Comparison of ENCODE assay signal across 11 mouse cellular contexts in the genomic region with DNA sequence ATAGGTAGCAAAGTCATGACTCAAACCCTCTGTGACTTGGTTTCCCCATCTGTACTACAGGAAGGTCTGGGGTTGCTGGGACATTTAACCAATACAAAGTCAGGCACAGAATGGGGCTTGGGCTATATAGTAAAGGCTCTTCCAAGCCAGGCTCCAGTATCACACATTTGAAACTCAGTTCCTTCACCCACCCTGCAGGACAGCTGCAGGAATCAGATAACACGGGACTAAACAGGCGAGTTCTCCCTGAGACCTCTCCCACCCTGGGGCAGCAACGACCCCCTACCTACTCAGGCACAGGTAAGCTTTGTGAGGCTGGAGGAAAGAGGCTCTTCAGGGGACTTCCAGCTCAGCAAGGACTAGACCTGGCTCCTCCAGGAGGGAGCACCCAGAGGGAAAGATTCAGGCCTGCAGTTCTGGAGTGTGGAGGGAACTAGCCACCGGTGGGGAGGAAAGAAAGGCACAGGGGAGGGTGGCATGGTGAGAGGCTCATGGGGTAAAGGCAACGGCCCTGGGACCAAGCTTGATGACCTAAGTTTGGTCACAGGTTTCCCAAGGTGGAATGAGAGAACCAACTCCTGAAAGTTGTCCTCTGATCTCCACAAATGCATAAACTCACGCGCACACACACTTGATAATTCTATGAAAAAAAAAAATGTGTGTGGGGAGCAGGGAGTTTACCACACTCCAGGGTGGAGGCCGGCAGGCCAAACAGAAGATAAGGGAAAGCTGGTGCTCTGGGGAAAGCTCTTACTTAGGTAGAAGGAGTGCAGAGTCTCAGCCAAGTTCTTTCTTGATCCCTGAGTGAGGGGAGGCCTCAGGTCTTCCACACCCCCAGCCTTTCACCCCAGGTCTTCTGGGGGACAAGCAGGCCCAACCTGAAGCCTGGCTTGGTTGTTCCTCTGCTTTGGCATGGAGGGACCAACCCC. TPM values are rescaled to one million over a fixed set of nuclear protein-coding genes. Genes with fewer than 3 reads are reported as not detected.
DNase-seq lines count a peak whose midpoint lies in the region; ATAC-seq lines count a peak whose summit lies in the region.
"Had no signal": no experiment of that assay in that cellular context is flagged by ENCODE, and none has a peak within 500 bp of the region (broad histone marks: within the 10 kb centered on the region; RNA-seq: fewer than 3 reads in every experiment).

No protein-coding gene starts in this region.

- DNase-seq in forebrain, embryonic 11.5 days (ENCODE audit: low spot score), result no peak
- peak; percentile 4 for DNase-seq in Muller cell, postnatal 12 days (ENCODE audit: inconsistent ontology term)
- no peak for DNase-seq in adrenal gland, postnatal 4 days (ENCODE audit: low spot score in 2 of 2)
- no peak for DNase-seq in B cell, adult 2 months
- DNase-seq in kidney, adult 11 months, result no peak

- peaks cover 9% of the 10 kb centered on the region; the same call in 1 of the 2 replicates for H3K4me1 ChIP-seq in forebrain, embryonic 11.5 days (replicated peaks; ENCODE audit: control insufficient read depth, insufficient read depth, low read length)
- peaks cover 24% of the 10 kb centered on the region for H3K4me1 ChIP-seq in forebrain, embryonic 16.5 days (replicated peaks; ENCODE audit: control insufficient read depth, insufficient read depth, low read length)
- H3K4me1 ChIP-seq in intestine, embryonic 16.5 days (ENCODE audit: control insufficient read depth, insufficient read depth, low read length), result peaks cover 34% of the 10 kb centered on the region
- H3K4me1 ChIP-seq in midbrain, embryonic 15.5 days, result peaks cover 22% of the 10 kb centered on the region

- H3K9ac ChIP-seq in forebrain, embryonic 11.5 days (ENCODE audit: low read length), result no peak overlapping the region
- no peak overlapping the region for H3K9ac ChIP-seq in forebrain, embryonic 16.5 days (replicated peaks; ENCODE audit: low read depth, low read length)
- peak overlapping the region; percentile 50 for H3K9ac ChIP-seq in intestine, embryonic 16.5 days (ENCODE audit: low read depth, low read length)
- H3K9ac ChIP-seq in midbrain, embryonic 15.5 days, result no peak overlapping the region

- no peaks in the 10 kb centered on the region for H3K27me3 ChIP-seq in forebrain, embryonic 11.5 days (ENCODE audit: control insufficient read depth, insufficient read depth, low read length)
- no peaks in the 10 kb centered on the region for H3K27me3 ChIP-seq in forebrain, embryonic 16.5 days (replicated peaks; ENCODE audit: control insufficient read depth, insufficient read depth, low read length)
- no peaks in the 10 kb centered on the region for H3K27me3 ChIP-seq in intestine, embryonic 16.5 days (replicated peaks; ENCODE audit: control insufficient read depth, insufficient read depth, low read length)
- no peaks in the 10 kb centered on the region for H3K27me3 ChIP-seq in midbrain, embryonic 15.5 days (replicated peaks)

- H3K4me3 ChIP-seq in forebrain, embryonic 11.5 days (ENCODE audit: low read depth, low read length), result no peak overlapping the region; the same call in 1 of the 2 replicates
- H3K4me3 ChIP-seq in forebrain, embryonic 16.5 days (replicated peaks; ENCODE audit: low read length), result no peak overlapping the region
- no peak overlapping the region for H3K4me3 ChIP-seq in intestine, embryonic 16.5 days (ENCODE audit: low read length)
- no peak overlapping the region for H3K4me3 ChIP-seq in midbrain, embryonic 15.5 days

- H3K4me2 ChIP-seq in forebrain, embryonic 11.5 days (ENCODE audit: low read depth, low read length, severe bottlenecking), result peak overlapping the region; percentile 87; the same call in 1 of the 2 replicates
- H3K4me2 ChIP-seq in forebrain, embryonic 16.5 days (ENCODE audit: low read length), result no peak overlapping the region
- H3K4me2 ChIP-seq in intestine, embryonic 16.5 days (ENCODE audit: low read depth, low read length), result no peak overlapping the region
- peak overlapping the region; percentile 65; the same call in 1 of the 2 replicates for H3K4me2 ChIP-seq in midbrain, embryonic 15.5 days

- ATAC-seq in forebrain, embryonic 11.5 days (replicated peaks; ENCODE audit: low FRiP score), result no peak
- ATAC-seq in forebrain, embryonic 16.5 days, result no peak
- no peak for ATAC-seq in intestine, embryonic 16.5 days
- no peak for ATAC-seq in midbrain, embryonic 15.5 days (replicated peaks)
- ATAC-seq: activated CD4-positive, CD25-positive, alpha-beta regulatory T cell, adult 4 months; inflammation-experienced regulatory T-cells, adult 6 months had no signal

- no peaks in the 10 kb centered on the region; the same call in 1 of the 2 replicates for H3K36me3 ChIP-seq in forebrain, embryonic 11.5 days (ENCODE audit: control insufficient read depth, insufficient read depth, low read length)
- H3K36me3 ChIP-seq in forebrain, embryonic 16.5 days (ENCODE audit: control insufficient read depth, insufficient read depth), result 0 out of 2 replicates have a peak, but pooled peaks cover 4% of the 10 kb centered on the region
- no peaks in the 10 kb centered on the region for H3K36me3 ChIP-seq in intestine, embryonic 16.5 days (ENCODE audit: control insufficient read depth, insufficient read depth, low read length)
- 0 out of 2 replicates have a peak, but pooled peaks cover 7% of the 10 kb centered on the region for H3K36me3 ChIP-seq in midbrain, embryonic 15.5 days (replicated peaks)

- 84% methylated on average over 8 of the region's 8 CpGs for WGBS in forebrain, embryonic 11.5 days
- 84% methylated on average over 8 of the region's 8 CpGs for WGBS in forebrain, embryonic 16.5 days
- 70% methylated on average over 8 of the region's 8 CpGs for WGBS in intestine, embryonic 16.5 days
- 86% methylated on average over 8 of the region's 8 CpGs for WGBS in midbrain, embryonic 15.5 days

- no peak overlapping the region for H3K27ac ChIP-seq in forebrain, embryonic 11.5 days (ENCODE audit: low read depth, low read length)
- no peak overlapping the region for H3K27ac ChIP-seq in forebrain, embryonic 16.5 days (ENCODE audit: low read length)
- H3K27ac ChIP-seq in intestine, embryonic 16.5 days (ENCODE audit: low read length), result peak overlapping the region; percentile 52; the same call in 1 of the 2 replicates
- H3K27ac ChIP-seq in midbrain, embryonic 15.5 days, result no peak overlapping the region
- H3K27ac ChIP-seq: macrophage had no signal

- no peaks in the 10 kb centered on the region for H3K9me3 ChIP-seq in forebrain, embryonic 11.5 days (ENCODE audit: control insufficient read depth, low read length)
- H3K9me3 ChIP-seq in forebrain, embryonic 16.5 days (ENCODE audit: control insufficient read depth, low read length), result no peaks in the 10 kb centered on the region
- H3K9me3 ChIP-seq in intestine, embryonic 16.5 days (ENCODE audit: control insufficient read depth, low read length), result no peaks in the 10 kb centered on the region
- H3K9me3 ChIP-seq in midbrain, embryonic 15.5 days, result no peaks in the 10 kb centered on the region

RNA-seq across cellular contexts. Expression of gene Ttll12, which starts 2.4 kb away (rescaled TPM):
- 51.8 and 59.5 TPM in 2 replicates for polyA plus RNA-seq in forebrain, embryonic 11.5 days (2014; fragmentation: Nextera tagmentation; extraction: Ambion mirVana)
- polyA plus RNA-seq in forebrain, embryonic 16.5 days (2015; fragmentation: Nextera tagmentation; extraction: Ambion mirVana), result 47.6 and 49.6 TPM in 2 replicates
- polyA plus RNA-seq in intestine, embryonic 16.5 days (2015; fragmentation: Nextera tagmentation; extraction: Ambion mirVana), result 29.3 and 30.2 TPM in 2 replicates
- 47.2 and 50.9 TPM in 2 replicates for polyA plus RNA-seq in midbrain, embryonic 15.5 days (2015; fragmentation: Nextera tagmentation; extraction: Ambion mirVana)
- total RNA-seq in adrenal gland, postnatal 4 days (2021), result 10 to 100 TPM; 26.1 to 26.8 TPM

RNA-seq across cellular contexts. Expression of gene Mcat, which starts 28.9 kb away (rescaled TPM):
- polyA plus RNA-seq in forebrain, embryonic 11.5 days (2014; fragmentation: Nextera tagmentation; extraction: Ambion mirVana), result 45.7 and 53.1 TPM in 2 replicates
- polyA plus RNA-seq in forebrain, embryonic 16.5 days (2015; fragmentation: Nextera tagmentation; extraction: Ambion mirVana), result 34.3 and 34.7 TPM in 2 replicates
- 26.4 and 27.0 TPM in 2 replicates for polyA plus RNA-seq in intestine, embryonic 16.5 days (2015; fragmentation: Nextera tagmentation; extraction: Ambion mirVana)
- 32.0 and 33.5 TPM in 2 replicates for polyA plus RNA-seq in midbrain, embryonic 15.5 days (2015; fragmentation: Nextera tagmentation; extraction: Ambion mirVana)
- 10 to 100 TPM; 38.1 to 43.3 TPM for total RNA-seq in adrenal gland, postnatal 4 days (2021)

RNA-seq across cellular contexts. Expression of gene Tspo, which starts 29.1 kb away (rescaled TPM):
- 28.4 and 33.0 TPM in 2 replicates for polyA plus RNA-seq in forebrain, embryonic 11.5 days (2014; fragmentation: Nextera tagmentation; extraction: Ambion mirVana)
- 10.1 and 10.6 TPM in 2 replicates for polyA plus RNA-seq in forebrain, embryonic 16.5 days (2015; fragmentation: Nextera tagmentation; extraction: Ambion mirVana)
- 128 and 133 TPM in 2 replicates for polyA plus RNA-seq in intestine, embryonic 16.5 days (2015; fragmentation: Nextera tagmentation; extraction: Ambion mirVana)
- 8.1 and 12.0 TPM in 2 replicates for polyA plus RNA-seq in midbrain, embryonic 15.5 days (2015; fragmentation: Nextera tagmentation; extraction: Ambion mirVana)
- 100 to 1,000 TPM; 168 to 169 TPM for total RNA-seq in adrenal gland, postnatal 4 days (2021)

Comparison
In these comparisons a context has a peak if more than half of its experiments do, and no peak if none do; other contexts are left out.
1. H3K4me2 ChIP-seq: peak in forebrain, embryonic 11.5 days (single experiment) and midbrain, embryonic 15.5 days (single experiment); none in forebrain, embryonic 16.5 days (single experiment) and intestine, embryonic 16.5 days (single experiment).